In genomic region chrX:36393279-36393678, GRCm38 (mm10) we compare ENCODE assay signal across 11 mouse cellular contexts. TPM values are rescaled to one million over a fixed set of nuclear protein-coding genes. Genes with fewer than 3 reads are reported as not detected.
DNase-seq lines count a peak whose midpoint lies in the region; ATAC-seq lines count a peak whose summit lies in the region.
"Had no signal": no experiment of that assay in that cellular context is flagged by ENCODE, and none has a peak within 500 bp of the region (broad histone marks: within the 10 kb centered on the region; RNA-seq: fewer than 3 reads in every experiment).

No protein-coding gene starts in this region.

- no peak overlapping the region for H3K4me2 ChIP-seq in kidney, embryonic 15.5 days
- H3K4me2 ChIP-seq: limb, embryonic 15.5 days had no signal

- H3K9me3 ChIP-seq in kidney, embryonic 15.5 days (replicated peaks) = no peaks in the 10 kb centered on the region
- H3K9me3 ChIP-seq: limb, embryonic 15.5 days had no signal

- H3K27me3 ChIP-seq in kidney, embryonic 15.5 days = no peaks in the 10 kb centered on the region
- H3K27me3 ChIP-seq: limb, embryonic 15.5 days had no signal

- H3K27ac ChIP-seq in kidney, embryonic 15.5 days = no peak overlapping the region
- H3K27ac ChIP-seq: limb, embryonic 15.5 days had no signal

- WGBS in kidney, embryonic 15.5 days = 54% methylated on average over 6 of the region's 6 CpGs

- H3K4me1 ChIP-seq in kidney, embryonic 15.5 days = no peaks in the 10 kb centered on the region
- H3K4me1 ChIP-seq: limb, embryonic 15.5 days had no signal

- H3K4me3 ChIP-seq in kidney, embryonic 15.5 days (replicated peaks) = no peak overlapping the region
- H3K4me3 ChIP-seq: limb, embryonic 15.5 days had no signal

- ATAC-seq in kidney, embryonic 15.5 days (replicated peaks; ENCODE audit: low FRiP score) = no peak
- peak; percentile 49 for ATAC-seq in CD4-positive, CD25-positive, alpha-beta regulatory T cell, adult 4 months
- ATAC-seq in granulocyte monocyte progenitor cell, adult 5-6 weeks (replicated peaks; ENCODE audit: poor library complexity, severe bottlenecking) = peak; percentile 52; the same call in 1 of the 2 replicates

- peak; percentile 1 to 7 for DNase-seq in kidney, postnatal 36 days
- DNase-seq in NIH3T3 (ENCODE audit: low read depth) = peak; percentile 48
- DNase-seq in thymus, postnatal 36 days = no peak
- DNase-seq in adrenal gland, postnatal 25 days = no peak

- H3K36me3 ChIP-seq in kidney, embryonic 15.5 days = no peaks in the 10 kb centered on the region
- H3K36me3 ChIP-seq: limb, embryonic 15.5 days had no signal

- no peak overlapping the region for H3K9ac ChIP-seq in kidney, embryonic 15.5 days
- H3K9ac ChIP-seq: limb, embryonic 15.5 days had no signal

RNA-seq across cellular contexts. Expression of gene Gm6268, which starts 7.8 kb away (rescaled TPM):
- not detected in 2 replicates for polyA plus RNA-seq in kidney, embryonic 15.5 days (2015; fragmentation: Nextera tagmentation; extraction: Ambion mirVana)
- polyA plus RNA-seq in CD4-positive, CD25-positive, alpha-beta regulatory T cell, adult 4 months (2017; shearing (Covaris generic)) = not detected
- total RNA-seq in granulocyte monocyte progenitor cell, adult 5-6 weeks (2014; fragmentation: Nextera tagmentation) = not detected in 2 replicates
- not detected in 2 replicates for total RNA-seq in granulocyte monocyte progenitor cell, adult 5-6 weeks (2017)
- not detected in 2 replicates for total RNA-seq in adrenal gland, postnatal 25 days (2021)
- total RNA-seq: hematopoietic stem cell, adult 5-6 weeks had no signal
- polyA plus RNA-seq: limb, embryonic 15.5 days; neural tube, embryonic 11.5 days; stomach, embryonic 14.5 days had no signal

Comparison
In these comparisons a context has a peak if more than half of its experiments do, and no peak if none do; other contexts are left out.
1. DNase-seq: peak in kidney, postnatal 36 days (2 of 2) and NIH3T3 (single experiment); none in thymus, postnatal 36 days (0 of 2) and adrenal gland, postnatal 25 days (single experiment).